7 mouse cellular contexts compared by ENCODE assay signal in the genomic region with DNA sequence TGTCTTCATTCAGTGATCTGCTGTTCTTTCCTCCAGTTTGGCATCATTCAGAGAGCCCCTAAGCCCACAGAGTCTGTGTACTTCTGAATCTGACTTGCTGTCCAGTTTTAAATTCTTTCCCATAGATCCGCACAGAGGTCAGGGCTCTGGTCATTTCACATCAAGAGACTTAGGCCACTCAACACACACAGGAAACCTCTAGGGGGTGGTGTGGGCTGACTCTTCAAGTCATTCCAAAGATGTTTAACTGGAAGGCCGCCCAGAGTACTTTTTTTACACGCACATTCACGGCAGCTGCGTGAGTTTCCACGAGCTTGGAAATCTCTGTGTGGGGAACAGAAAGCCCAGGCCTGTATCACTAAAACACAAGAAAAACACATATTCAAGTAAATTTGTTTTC.
DNase-seq lines count a peak whose midpoint lies in the region; ATAC-seq and TF ChIP-seq lines count a peak whose summit lies in the region.

No protein-coding gene starts in this region.

- H3K9me3 ChIP-seq in midbrain, postnatal 0 days (ENCODE audit: low read length): no peaks in the 10 kb centered on the region
- no peaks in the 10 kb centered on the region for H3K9me3 ChIP-seq in midbrain, embryonic 10.5 days (replicated peaks)
- H3K9me3 ChIP-seq in stomach, postnatal 0 days (ENCODE audit: control insufficient read depth, low read length): no peaks in the 10 kb centered on the region
- no peaks in the 10 kb centered on the region for H3K9me3 ChIP-seq in forebrain, embryonic 12.5 days
- no peaks in the 10 kb centered on the region for H3K9me3 ChIP-seq in midbrain, embryonic 16.5 days (replicated peaks; ENCODE audit: control insufficient read depth, low read length, poor library complexity, severe bottlenecking)

- H3K27me3 ChIP-seq in midbrain, postnatal 0 days (ENCODE audit: insufficient read depth, low read length): no peaks in the 10 kb centered on the region
- no peaks in the 10 kb centered on the region for H3K27me3 ChIP-seq in midbrain, embryonic 10.5 days (ENCODE audit: low read depth, poor library complexity, severe bottlenecking)
- H3K27me3 ChIP-seq in stomach, postnatal 0 days (ENCODE audit: control insufficient read depth, insufficient read depth, low read length): no peaks in the 10 kb centered on the region
- H3K27me3 ChIP-seq in forebrain, embryonic 12.5 days: no peaks in the 10 kb centered on the region
- no peaks in the 10 kb centered on the region for H3K27me3 ChIP-seq in midbrain, embryonic 16.5 days (ENCODE audit: control insufficient read depth, insufficient read depth, low read depth, low read length)

- H3K4me3 ChIP-seq in midbrain, postnatal 0 days (ENCODE audit: low read depth, low read length): no peak overlapping the region
- no peak overlapping the region for H3K4me3 ChIP-seq in midbrain, embryonic 10.5 days
- H3K4me3 ChIP-seq in stomach, postnatal 0 days (ENCODE audit: low read depth, low read length): no peak overlapping the region
- no peak overlapping the region for H3K4me3 ChIP-seq in forebrain, embryonic 12.5 days (replicated peaks)
- H3K4me3 ChIP-seq in midbrain, embryonic 16.5 days (ENCODE audit: low read depth, low read length): no peak overlapping the region

- no peak overlapping the region for H3K9ac ChIP-seq in midbrain, postnatal 0 days (replicated peaks; ENCODE audit: low read length, poor library complexity, severe bottlenecking)
- H3K9ac ChIP-seq in stomach, postnatal 0 days (ENCODE audit: low read length): no peak overlapping the region
- no peak overlapping the region for H3K9ac ChIP-seq in forebrain, embryonic 12.5 days
- no peak overlapping the region for H3K9ac ChIP-seq in midbrain, embryonic 16.5 days (ENCODE audit: low read depth, low read length)

- 65% methylated on average over 6 of the region's 6 CpGs for WGBS in midbrain, postnatal 0 days
- 73% methylated on average over 6 of the region's 6 CpGs for WGBS in midbrain, embryonic 10.5 days
- WGBS in stomach, postnatal 0 days: 20% methylated on average over 6 of the region's 6 CpGs
- 73% methylated on average over 6 of the region's 6 CpGs for WGBS in forebrain, embryonic 12.5 days
- WGBS in midbrain, embryonic 16.5 days: 61% methylated on average over 6 of the region's 6 CpGs

- DNase-seq in midbrain, postnatal 0 days (ENCODE audit: low spot score): peak; percentile 24
- DNase-seq in midbrain, embryonic 10.5 days (ENCODE audit: low spot score): no peak
- peak; percentile 12 for DNase-seq in fibroblast of lung, adult 2 months (ENCODE audit: low read depth)
- DNase-seq in kidney, postnatal 10 days: peak; percentile 69
- peak; percentile 54 for DNase-seq in stomach, postnatal 0 days (ENCODE audit: low spot score)

- ATAC-seq in midbrain, postnatal 0 days (ENCODE audit: low FRiP score): no peak
- ATAC-seq in stomach, postnatal 0 days (ENCODE audit: low FRiP score, low TSS enrichment): no peak
- ATAC-seq in forebrain, embryonic 12.5 days (ENCODE audit: low FRiP score): no peak
- no peak for ATAC-seq in midbrain, embryonic 16.5 days

- TF ChIP-seq EP300 in stomach, postnatal 0 days (optimal IDR thresholded peaks at IDR 0.05): no peak

- peak; percentile 26; the same call in 1 of the 2 replicates for TF ChIP-seq CTCF in midbrain, postnatal 0 days (IDR thresholded peaks at IDR 0.05)
- TF ChIP-seq CTCF in stomach, postnatal 0 days (IDR thresholded peaks at IDR 0.05; ENCODE audit: low read depth): peak; percentile 69

- no peaks in the 10 kb centered on the region for H3K36me3 ChIP-seq in midbrain, postnatal 0 days (ENCODE audit: insufficient read depth, low read length)
- H3K36me3 ChIP-seq in midbrain, embryonic 10.5 days: no peaks in the 10 kb centered on the region
- no peaks in the 10 kb centered on the region for H3K36me3 ChIP-seq in stomach, postnatal 0 days (ENCODE audit: control insufficient read depth, insufficient read depth, low read length)
- H3K36me3 ChIP-seq in forebrain, embryonic 12.5 days (replicated peaks): no peaks in the 10 kb centered on the region
- H3K36me3 ChIP-seq in midbrain, embryonic 16.5 days (ENCODE audit: control insufficient read depth, insufficient read depth, low read length): no peaks in the 10 kb centered on the region

- H3K4me2 ChIP-seq in midbrain, postnatal 0 days (ENCODE audit: low read depth, low read length, poor library complexity, severe bottlenecking): no peak overlapping the region
- no peak overlapping the region for H3K4me2 ChIP-seq in stomach, postnatal 0 days (replicated peaks; ENCODE audit: low read depth)
- no peak overlapping the region for H3K4me2 ChIP-seq in forebrain, embryonic 12.5 days
- H3K4me2 ChIP-seq in midbrain, embryonic 16.5 days (ENCODE audit: low read length): no peak overlapping the region

- no peaks in the 10 kb centered on the region for H3K4me1 ChIP-seq in midbrain, postnatal 0 days (ENCODE audit: insufficient read depth, low read length)
- no peaks in the 10 kb centered on the region for H3K4me1 ChIP-seq in midbrain, embryonic 10.5 days
- no peaks in the 10 kb centered on the region for H3K4me1 ChIP-seq in stomach, postnatal 0 days (replicated peaks; ENCODE audit: control insufficient read depth, insufficient read depth)
- H3K4me1 ChIP-seq in forebrain, embryonic 12.5 days: no peaks in the 10 kb centered on the region
- no peaks in the 10 kb centered on the region for H3K4me1 ChIP-seq in midbrain, embryonic 16.5 days (ENCODE audit: control insufficient read depth, insufficient read depth, low read length)

- no peak overlapping the region for H3K27ac ChIP-seq in midbrain, postnatal 0 days (ENCODE audit: low read depth, low read length)
- no peak overlapping the region; the same call in 1 of the 2 replicates for H3K27ac ChIP-seq in midbrain, embryonic 10.5 days (replicated peaks)
- no peak overlapping the region for H3K27ac ChIP-seq in stomach, postnatal 0 days (replicated peaks)
- H3K27ac ChIP-seq in forebrain, embryonic 12.5 days: no peak overlapping the region
- no peak overlapping the region for H3K27ac ChIP-seq in midbrain, embryonic 16.5 days (ENCODE audit: low read length)
